Mouse (Mus musculus) erythroblast, adult 5-6 weeks (primary cell): Measurements from ENCODE around the gene Ap1b1. TPM values are rescaled to one million over a fixed set of nuclear protein-coding genes. Genes with fewer than 3 reads are reported as not detected.
A peak's percentile ranks its signal among the peaks of the same experiment; 100 is the strongest.

ENCODE experiments used
- ATAC-seq: replicated peaks from 2 replicates; pipeline ENCODE4 v1.8.0; 2016; ENCODE audit warnings: moderate number of reproducible peaks, mild to moderate bottlenecking, moderate TSS enrichment, inconsistent platforms; ENCODE audit not compliant: poor library complexity, low FRiP score, severe bottlenecking
- total RNA-seq, 2 experiments: library from RNA; stranded (forward) in 1 of 2; stranded (reverse) in 1 of 2; fragments of 150-400 nt in 1 of 2; fragments of 200-764, 138-1000 nt in 1 of 2; gene quantifications; 2 replicates each; pipeline versions ENCODE4 v1.2.3 to v1.2.4; 2015 to 2017; ENCODE audit warnings: low replicate concordance in 2 of 2

Gene Ap1b1
- total RNA-seq (2015; ENCODE audit: low replicate concordance) (20.4 and 23.0 TPM in 2 replicates), total RNA-seq (2017; ENCODE audit: low replicate concordance) (53.6 and 106 TPM in 2 replicates)

DNA sequence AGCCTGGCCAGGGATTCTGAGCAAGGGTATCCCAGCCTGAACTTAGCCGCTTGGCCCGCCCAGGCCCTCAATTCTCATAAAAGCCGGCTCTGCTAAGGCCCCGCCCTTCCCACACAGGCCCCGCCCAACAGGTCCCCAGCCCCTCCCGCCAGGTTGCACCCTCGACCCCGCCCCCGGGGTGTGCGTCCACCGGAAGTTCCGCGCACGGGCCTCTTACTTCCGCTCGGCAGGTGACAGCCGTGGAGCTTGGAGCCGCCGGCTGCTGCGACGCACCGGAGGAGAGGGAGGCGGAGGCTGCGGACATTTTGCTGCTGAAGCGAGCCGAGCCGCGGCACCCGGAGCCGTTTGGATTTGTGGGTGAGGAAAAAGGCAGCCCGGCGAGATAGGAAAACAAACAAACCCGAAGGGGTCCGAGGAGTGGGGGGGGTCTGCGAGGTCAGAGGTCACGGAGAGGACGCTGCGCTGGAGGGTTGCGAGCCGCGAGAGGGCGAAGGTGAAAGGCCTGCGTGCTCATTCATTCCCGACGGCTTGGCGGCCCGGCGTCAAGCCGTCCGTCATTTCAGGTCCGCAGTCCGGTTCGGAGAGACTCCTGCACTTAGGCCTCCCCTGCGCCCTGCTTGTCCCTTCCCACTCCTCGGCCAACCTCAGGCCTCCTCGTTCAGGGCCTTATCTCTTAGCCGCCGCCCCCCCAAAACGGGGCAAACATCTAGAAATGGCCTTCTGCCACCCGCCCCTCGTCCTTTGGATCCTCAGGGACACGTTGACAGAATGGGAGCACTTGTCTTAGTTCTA, at the start of gene Ap1b1:
Ap1b1 (plus strand) TSS at position 130 of the 792 bp plus-strand sequence.
- peak; percentile 93 for ATAC-seq

DNA sequence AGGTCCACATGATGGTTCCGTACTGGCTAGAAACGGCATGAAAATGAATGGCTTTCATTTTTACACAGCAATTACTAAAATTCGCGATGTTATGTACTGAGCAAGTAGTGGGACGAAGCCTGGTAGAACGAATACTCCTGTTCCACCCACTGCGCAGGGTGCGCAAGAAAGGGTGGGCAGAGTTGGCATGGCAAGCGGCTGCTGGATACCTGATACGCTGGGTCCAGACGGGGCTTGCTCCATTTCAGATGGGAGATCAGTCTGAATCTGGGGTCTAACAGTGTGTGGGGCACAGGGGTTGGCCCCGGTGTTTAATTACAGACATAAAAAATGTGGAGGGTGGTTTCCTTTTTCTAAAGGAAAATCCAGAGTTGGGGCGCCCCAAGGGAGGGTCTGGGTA, 40.1 kb upstream of the Ap1b1 start:
- no peak for ATAC-seq

DNA sequence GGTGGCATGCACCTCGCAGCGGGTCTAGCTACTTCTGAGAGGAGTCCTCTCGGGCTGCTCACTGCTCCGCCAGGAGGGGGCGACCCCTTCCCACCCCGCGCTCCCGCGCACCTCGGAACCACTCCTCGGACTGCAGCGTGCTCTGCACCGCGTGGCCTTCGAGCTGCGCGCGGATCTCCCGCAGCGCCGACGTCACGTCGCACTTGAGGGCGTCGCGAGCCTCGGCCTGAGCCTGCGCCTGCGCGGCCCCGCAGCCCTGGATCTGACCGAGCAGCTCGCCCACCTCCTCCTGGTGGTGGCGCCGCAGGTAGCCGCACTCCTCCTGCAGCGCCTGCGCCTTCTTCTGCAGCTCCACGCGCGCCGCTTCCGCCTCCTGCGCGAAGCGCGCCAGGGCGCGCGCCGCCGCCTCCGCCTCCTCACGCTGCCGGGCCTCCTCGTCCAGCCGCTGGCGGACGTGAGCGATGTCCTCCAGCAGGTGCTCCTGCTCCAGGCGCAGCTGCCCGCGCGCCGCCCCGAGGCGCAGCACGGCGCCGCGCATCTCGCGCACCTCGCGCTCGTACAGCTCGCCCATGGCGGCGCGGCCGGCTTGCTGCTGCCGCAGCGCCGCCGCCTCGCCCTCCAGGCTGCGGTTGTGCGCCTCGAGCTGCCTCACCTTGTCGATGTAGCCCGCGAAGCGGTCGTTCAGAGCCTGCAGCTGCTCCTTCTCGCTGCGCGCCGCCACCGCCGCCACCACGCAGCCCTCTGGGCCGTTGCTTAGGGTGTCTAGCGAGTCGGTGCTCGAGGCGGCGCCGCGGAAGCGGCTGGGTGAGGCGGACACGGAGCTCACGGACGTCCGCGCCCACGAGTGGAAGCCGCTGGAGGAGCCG, 39.4 kb upstream of the Ap1b1 start:
- no peak for ATAC-seq

DNA sequence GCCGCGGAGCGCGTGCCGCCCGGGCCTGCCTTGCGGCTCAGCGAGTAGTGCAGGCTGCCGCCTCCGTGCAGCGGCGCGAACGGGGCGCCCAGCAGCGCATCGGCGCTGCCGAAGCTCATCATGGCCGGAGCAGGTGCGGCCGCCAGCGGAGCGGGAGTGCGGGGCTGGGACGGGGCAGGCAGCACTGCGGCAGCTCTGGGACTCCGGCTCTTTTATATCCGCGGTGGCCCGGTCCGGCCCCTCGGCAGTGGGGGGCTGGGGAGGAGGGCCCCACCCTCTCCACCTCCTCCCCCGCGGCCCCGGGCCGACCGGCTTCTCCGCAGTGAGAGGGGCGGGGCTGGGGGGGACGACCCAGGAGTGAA, 38.8 kb upstream of the Ap1b1 start, which contains the start of gene Nefh:
Nefh (minus strand) TSS at position 252 of the 362 bp plus-strand sequence.
- ATAC-seq: no peak

DNA sequence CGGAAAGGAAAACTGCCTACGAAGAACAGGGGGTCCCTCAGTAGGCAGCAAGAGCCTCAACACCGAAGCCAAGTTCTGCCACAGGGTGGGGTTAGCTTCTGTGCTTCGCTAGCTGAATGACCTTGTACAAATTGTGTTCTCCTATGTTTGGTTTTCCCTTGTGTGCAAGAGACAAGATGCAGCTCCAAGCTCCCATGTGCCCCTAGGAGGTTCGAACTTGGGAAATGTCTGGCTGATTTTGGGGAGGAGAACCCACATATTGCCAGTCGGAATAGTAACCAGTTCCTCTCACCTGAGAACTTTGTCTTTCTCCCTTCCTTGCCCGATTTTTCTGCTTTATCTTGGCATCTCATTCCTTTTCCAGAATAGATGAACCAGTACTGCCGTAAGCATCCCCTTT, 37.8 kb upstream of the Ap1b1 start:
- no peak for ATAC-seq

DNA sequence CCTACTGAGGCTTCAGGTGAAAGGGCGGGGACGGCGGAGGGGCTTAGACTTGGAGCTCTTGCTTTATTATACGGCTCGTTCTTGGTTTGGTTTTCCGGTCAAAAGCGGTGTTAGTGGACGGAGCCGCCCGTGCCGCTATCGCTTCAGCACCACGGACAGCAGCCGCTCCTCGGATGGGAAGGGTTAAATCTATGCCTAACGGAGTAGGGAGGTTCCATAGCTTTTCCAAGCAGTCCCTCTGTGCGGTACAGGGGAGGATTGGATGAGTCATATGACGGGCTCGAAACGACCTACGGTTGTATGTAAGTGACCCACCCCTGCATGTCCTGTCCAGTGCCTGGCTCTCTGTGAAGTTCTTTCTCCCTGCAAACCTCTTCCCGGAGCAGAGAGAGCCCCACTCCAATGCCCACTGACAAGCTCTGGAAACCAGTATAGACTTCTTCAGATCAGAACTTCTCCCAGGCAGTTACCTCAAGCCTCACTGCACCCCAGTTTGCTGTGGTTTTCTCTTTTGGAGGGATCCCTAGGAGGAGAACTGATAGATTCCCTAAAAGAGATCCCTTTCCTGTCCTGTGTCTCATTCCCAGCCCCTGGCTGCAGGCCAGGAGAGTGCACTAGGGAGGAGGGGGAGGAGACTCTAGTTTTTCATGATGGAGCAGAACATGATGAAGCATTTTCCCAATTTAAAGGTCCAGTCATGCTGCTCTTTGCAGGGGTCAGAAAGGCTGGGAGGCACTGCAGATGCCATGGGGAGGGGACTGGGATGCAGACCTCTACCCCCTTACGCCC, 37.2 kb upstream of the Ap1b1 start:
- no peak; the same call in 1 of the 2 replicates for ATAC-seq

DNA sequence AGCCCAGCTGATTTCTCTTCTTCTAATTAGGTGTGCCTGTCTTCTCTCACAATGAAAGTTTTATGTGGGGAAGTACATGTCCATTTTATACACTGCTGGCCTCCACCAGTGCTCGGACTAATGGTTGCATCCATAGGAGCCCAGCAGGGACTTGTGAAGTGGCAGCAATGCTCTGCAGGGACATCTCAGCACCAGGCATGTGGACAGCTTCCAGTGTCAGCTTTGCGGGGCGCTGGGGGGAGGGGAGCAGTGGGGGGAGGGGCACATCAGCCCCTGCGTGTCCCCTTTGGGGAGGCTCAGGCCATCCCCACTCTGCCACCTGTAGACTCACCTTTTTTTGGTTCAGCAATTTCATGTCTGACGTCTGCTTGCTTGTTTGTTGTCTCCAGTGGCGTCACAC, 33.2 kb upstream of the Ap1b1 start:
- no peak for ATAC-seq

DNA sequence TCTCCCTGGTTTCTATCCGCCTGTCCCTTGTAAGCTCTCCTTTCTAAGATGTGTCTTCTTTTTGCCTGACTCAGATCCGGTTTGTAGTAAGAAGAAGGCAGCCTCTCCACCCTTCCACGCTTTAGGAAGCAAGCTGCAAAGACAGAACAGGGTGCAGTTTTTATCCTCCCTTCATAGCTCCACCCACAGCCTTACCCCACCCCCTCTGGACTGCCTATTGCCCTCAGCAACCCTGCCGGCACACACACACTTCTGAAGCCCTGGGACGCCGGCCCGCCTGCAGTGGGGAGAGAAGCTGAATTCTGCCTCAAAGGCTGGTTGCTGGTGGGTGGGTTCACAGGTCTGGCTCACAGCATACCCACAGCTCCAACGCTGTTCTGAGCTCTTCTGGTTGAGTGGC, 32.7 kb upstream of the Ap1b1 start:
- ATAC-seq: no peak

DNA sequence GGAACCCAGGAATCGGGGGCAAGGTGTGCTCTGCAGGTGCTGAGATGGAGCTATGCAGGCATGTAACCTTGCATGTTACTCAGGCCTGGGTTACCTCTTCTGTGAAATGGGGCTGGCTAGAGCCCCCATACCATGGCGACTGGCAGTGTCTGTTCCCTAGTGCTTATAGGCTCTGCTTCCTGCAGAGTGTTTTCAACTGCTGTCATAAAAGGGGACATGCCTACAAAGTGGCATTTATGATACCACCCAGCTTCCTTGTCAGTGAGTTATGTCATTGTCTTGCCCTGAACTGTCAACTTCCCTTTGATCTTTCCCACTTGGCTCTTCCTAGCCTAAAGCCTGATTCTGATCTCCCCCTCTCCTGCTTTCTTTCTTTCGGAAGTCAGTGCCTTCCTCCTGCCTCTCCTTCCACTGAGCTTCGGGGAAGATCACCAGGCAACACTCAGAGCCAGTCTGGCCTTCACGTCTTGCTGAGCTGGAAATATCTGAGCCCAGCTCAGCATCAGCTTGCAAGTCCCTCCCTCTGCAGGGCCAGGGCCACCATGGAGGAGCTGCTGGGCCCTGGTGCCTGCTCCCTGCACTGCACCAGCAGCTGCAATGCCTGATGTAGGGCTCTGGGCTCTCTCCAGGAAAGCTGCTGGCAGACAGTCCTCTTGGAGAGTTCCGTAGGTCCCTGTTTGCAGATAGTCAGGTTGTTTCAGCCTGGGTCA, 23.4 kb upstream of the Ap1b1 start:
- no peak for ATAC-seq

DNA sequence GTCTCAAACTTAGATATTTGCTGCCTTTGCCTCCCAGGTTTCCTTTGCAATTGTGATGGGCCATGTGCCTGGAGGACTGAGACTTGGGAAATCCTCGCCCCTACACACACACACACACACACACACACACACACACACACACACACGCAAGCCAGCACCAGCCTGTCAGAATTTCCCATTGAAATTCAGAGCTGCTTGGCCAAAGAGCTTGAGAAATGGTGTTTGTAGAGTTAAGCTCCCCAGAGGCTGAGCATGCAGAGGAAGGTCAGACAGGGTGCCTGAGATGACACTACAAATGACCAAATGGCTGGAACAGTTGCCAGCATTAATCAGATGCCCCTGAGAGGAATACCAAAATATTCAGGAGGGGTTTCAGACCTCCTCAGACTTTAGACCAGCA, 20.3 kb upstream of the Ap1b1 start:
- ATAC-seq: no peak

DNA sequence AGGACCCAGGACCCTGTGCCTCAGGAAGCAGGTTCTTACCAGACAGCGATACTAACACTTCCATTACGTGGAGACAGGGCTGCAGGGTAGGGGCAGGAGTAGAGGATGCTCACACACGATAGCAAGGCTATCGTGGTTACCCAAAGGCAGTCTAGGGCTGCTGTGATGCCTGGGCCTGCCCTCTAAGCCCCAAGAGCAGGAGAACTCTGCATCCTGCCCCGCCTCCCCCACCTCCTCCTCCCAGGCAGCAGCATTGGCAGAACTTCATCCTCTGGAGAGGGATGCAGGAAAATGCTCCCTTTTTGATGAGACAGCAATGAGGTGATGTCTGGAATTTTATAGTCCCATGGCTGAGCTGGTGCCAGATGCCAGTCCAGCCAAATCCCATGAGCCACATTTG, 19.7 kb upstream of the Ap1b1 start:
- peak; percentile 53 for ATAC-seq

DNA sequence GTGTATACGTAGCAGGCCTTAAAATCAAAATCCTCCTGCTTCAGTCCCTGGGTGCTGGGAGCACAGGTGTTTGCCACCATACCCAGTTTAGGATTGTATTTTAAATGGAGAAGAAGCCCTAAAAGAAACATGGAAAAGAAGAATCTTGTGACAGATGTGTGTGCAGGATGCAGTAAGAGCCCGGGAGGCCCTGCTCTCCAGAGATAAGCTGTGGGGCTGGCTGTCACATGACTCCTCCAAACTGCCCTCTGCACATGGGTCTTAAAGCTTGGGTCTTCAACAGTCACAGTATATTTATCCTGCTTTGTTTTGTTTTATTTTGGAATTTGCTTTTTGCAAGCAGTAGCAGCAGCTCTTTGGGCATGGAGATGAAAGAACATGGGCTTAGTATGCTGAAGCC, 19.1 kb upstream of the Ap1b1 start:
- ATAC-seq: peak; percentile 85

DNA sequence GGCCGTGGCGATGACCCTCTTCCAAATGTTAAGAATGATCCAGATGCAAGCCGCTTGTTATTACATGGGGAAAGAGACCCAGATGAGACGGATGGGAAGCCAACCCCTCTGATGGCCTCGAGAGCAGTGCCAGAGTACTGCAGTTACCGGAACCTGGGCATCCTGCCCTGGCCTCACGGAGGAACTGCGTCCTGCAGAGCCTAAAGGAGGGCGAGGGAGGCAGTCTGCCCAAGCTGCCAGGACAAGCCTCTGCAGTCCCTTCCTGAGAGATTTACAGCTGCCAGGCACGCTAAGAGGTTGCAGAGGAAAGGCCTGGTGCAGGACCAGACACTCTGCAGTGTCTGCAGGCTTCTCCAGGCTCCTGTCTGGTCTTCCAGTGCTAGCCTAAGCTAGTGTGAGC, 18.2 kb upstream of the Ap1b1 start:
- ATAC-seq: no peak

DNA sequence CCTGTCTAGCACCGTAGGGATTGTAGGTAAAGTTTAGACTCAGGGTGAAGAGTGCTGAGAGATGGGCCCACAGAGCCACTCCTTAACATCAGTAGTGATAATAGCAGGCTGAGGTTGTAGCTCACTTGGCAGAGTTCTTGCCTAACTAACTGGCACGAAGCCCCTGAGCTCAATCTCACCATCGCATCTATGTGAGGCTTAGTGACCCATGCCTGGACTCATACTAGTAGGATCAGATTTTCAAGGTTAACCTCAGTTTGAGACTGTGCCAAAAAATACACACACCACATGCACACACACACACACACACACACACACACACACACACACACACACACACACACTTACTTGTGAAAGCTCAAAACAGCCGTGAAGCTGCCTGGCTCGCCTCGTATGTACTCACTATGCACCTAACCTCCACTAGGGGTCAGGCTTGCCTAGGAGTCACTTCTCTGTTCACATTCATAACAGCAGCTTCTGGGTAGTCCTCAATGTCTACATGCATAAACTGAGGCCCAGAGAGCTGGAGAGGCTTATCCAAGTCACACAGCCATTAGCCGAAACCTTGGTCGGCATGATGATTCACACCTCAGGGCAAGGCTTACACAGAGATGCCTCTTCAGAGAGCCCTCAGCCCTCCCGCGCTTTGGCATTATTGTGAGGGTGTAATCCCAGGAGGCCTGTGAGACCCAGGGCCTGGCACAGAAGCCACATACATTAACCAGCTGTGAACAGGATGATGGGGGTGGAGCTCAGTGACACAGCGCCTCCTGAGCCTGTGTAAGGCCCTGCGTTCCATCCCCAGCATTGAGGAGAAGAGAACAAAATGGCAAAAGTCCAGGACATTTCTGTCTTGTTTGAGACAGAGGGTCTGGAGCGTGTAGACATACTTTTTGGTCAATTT, 13.4 kb upstream of the Ap1b1 start:
- ATAC-seq: peak; percentile 92

DNA sequence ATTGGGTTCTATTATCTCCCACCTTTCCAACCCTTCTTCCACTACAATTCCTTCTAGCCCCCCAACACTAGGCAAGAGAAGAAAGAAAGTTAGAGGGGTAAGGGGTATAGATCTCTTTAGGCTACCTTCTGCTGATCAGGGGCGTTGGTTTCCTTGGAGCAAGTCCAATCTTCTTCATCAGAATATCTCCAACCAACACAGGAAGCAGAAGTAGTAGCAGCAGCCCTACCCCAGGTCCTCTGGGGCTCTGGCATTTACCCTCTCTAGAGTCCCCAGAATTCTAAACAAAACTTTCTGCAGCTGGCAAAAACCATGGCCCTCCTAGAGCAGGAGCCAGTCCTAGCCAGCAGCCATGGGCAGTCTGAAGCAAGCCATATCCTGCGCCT, 12.8 kb upstream of the Ap1b1 start:
- ATAC-seq: no peak

DNA sequence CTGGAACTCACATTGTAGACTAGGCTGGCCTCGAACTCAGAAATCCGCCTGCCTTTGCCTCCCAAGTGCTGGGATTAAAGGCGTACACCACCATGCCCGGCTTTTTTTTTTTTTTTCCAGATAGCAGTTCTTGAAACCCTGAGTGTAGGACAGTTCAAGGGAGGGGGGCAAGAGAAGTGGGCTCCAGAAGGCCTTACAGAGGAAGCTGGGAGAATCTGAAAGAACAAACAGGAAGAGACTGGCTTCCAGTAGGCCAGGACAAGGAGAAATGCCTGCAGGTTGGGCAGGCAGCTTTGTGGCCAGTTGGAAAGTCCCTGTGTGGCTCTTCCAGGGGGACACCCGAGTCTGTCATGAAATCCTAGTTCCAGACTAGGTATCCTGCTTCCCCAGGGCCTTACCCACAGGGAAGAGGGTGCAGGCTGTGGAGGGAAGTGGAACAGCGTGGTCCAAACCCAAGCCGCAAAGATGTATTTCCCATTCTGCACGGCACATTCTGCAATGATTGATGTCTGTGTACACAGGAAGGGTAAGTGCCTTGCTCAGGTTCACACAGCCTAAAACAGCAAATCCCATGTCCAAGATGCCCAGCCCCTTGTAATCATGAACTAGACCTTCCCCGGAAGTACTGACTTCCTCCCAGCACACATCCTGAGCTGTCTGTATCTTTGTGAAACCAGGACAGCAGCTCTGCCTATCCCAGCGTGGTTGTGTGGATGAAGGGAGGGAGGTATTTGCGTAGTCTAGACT, 12.1 kb upstream of the Ap1b1 start:
- ATAC-seq: no peak

DNA sequence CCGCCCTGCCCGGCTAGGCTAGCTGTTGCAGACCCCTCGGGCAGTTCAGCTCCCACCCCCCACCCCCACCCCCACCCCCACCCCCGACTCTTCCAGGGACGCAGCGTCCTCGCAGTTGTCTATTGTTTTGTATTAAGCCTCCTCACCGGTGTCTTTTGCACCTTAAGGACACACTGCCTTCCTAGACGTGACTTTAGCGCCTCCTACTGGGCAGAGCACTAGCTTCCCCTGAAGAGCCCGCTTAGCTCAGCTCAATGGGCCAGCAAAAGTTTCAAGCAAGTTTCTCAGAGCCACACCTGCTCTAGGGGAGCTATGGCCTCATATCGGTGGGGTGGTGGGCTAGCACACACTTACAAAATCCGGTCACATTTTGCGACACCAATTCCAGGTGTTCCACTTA, 11.0 kb upstream of the Ap1b1 start:
- peak; percentile 53; the same call in 1 of the 2 replicates for ATAC-seq

DNA sequence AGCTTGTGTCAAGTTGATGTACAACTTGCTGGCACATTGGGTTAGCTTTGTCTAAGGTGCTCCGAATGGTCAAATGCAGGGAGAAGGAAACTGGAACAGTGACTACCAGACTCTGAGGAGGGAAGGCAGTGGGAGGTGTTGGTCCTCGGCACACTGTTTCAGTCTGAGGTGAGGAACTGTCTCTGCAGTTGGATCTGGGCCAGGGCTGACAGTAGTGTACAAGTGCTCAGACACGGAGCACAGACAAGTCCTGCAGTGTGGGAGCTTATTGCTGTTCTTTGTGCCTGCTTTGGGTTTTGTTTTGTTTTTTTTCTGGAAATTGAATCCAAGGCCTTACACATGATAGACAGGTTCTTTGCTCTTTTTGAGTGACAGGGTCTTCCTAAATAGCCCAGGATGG, 3.6 kb upstream of the Ap1b1 start:
- ATAC-seq: no peak
